Mouse (Mus musculus): ENCODE measurements around the gene Yaf2. TPM values are rescaled to one million over a fixed set of nuclear protein-coding genes. Genes with fewer than 3 reads are reported as not detected.
"Not testable (repeated sequence)": the region's sequence is repeated elsewhere in the genome, so short reads cannot be mapped to it uniquely, and the experiment has no call there.

Yaf2 gene
- total RNA-seq (2021), result 10 to 100 TPM; 89.2 to 94.4 TPM
- long read RNA-seq, transcript Yaf2-201 (4 exons, 1,676 nt), result major isoform, 108 of 200 reads
- long read RNA-seq, transcript Yaf2-202 (5 exons, 1,870 nt), result minor isoform, 78 of 200 reads
- long read RNA-seq, partial matches to known transcripts, result 11 of 200 reads
- long read RNA-seq, other reads (novel, unspliced or antisense), result 3 of 200 reads

- DNase-seq (ENCODE audit: low spot score in 2 of 2), result peak; percentile 77 to 88
Observed at GRCm38 (mm10) chr15:93336925-93337761, at the start of gene Yaf2. Gene Yaf2, minus strand, starts transcription at chr15:93336935.

GRCm38 (mm10) chr15:93381337-93381736 lies 44.6 kb upstream of the Yaf2 start:
- no peak for DNase-seq (ENCODE audit: low spot score in 2 of 2)

GRCm38 (mm10) chr15:93379177-93379576 lies 42.4 kb upstream of the Yaf2 start:
- no peak for DNase-seq (ENCODE audit: low spot score in 2 of 2)

- DNase-seq (ENCODE audit: low spot score in 2 of 2), result no peak
Observed at GRCm38 (mm10) chr15:93375696-93376095, 39.0 kb upstream of the Yaf2 start.

DNA sequence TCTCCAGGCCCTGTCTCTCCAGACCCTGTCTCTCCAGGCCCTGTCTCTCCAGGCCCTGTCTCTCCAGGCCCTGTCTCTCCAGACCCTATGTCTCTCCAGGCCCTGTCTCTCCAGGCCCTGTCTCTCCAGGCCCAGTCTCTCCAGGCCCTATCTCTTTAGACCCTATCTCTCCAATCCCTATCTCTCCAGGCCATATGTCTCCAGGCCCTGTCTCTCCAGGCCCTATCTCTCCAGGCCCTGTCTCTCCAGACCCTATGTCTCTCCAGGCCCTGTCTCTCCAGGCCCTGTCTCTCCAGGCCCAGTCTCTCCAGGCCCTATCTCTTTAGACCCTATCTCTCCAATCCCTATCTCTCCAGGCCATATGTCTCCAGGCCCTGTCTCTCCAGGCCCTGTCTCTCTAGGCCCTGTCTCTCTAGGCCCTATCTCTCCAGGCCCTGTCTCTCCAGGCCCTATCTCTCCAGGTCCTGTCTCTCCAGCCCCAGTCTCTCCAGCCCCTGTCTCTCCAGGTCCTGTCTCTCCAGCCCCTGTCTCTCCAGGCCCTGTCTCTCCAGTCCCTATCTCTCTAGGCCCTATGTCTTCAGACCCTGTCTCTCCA lies 35.9 kb upstream of the Yaf2 start:
- not testable (repeated sequence) for DNase-seq (ENCODE audit: low spot score in 2 of 2)

DNA sequence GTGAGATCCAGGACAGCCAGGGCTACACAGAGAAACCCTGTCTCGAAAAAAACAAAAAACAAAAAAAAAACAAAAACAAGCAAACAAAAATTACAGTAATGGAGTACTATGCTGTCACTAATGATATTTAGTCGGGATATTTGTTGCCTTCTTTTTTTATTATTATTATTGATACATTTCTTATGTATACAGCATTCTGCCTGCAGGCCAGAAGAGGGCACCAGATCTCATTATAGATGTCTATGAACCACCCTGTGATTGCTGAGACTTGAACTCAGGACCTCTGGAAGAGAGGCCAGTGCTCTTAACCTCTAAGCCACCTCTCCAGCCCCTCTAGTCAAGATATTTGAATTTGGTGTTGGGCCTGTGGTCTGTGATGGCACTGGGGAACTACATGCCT lies 35.1 kb upstream of the Yaf2 start:
- DNase-seq (ENCODE audit: low spot score in 2 of 2), result no peak

DNA sequence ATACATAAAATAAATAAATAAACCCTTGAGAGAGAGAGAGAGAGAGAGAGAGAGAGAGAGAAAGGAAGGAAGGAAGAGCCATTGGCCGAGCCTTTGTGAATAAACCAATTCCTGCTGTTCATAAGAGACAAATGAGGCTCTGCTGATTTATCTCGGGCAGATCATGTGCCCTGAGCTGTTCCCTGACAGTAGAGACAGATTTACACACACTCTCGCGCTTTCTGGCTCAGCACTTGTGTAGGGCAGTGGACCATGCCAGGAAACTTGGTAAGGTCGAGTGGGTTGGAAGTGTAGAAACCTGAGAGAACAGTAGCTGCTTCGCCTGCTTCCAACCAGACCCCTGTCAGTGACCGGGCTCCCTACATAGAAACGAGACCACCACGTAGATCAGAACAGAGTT lies 31.8 kb upstream of the Yaf2 start:
- no peak for DNase-seq (ENCODE audit: low spot score in 2 of 2)

- DNase-seq (ENCODE audit: low spot score in 2 of 2), result no peak
Observed at GRCm38 (mm10) chr15:93365561-93365960, 28.8 kb upstream of the Yaf2 start.

GRCm38 (mm10) chr15:93358346-93359095 lies 21.8 kb upstream of the Yaf2 start:
- no peak for DNase-seq (ENCODE audit: low spot score in 2 of 2)

- no peak for DNase-seq (ENCODE audit: low spot score in 2 of 2)
Observed at GRCm38 (mm10) chr15:93340630-93341379, 4.1 kb upstream of the Yaf2 start.

- no peak for DNase-seq (ENCODE audit: low spot score in 2 of 2)
Observed at GRCm38 (mm10) chr15:93336658-93336924, 144 bp downstream of the Yaf2 start.

DNA sequence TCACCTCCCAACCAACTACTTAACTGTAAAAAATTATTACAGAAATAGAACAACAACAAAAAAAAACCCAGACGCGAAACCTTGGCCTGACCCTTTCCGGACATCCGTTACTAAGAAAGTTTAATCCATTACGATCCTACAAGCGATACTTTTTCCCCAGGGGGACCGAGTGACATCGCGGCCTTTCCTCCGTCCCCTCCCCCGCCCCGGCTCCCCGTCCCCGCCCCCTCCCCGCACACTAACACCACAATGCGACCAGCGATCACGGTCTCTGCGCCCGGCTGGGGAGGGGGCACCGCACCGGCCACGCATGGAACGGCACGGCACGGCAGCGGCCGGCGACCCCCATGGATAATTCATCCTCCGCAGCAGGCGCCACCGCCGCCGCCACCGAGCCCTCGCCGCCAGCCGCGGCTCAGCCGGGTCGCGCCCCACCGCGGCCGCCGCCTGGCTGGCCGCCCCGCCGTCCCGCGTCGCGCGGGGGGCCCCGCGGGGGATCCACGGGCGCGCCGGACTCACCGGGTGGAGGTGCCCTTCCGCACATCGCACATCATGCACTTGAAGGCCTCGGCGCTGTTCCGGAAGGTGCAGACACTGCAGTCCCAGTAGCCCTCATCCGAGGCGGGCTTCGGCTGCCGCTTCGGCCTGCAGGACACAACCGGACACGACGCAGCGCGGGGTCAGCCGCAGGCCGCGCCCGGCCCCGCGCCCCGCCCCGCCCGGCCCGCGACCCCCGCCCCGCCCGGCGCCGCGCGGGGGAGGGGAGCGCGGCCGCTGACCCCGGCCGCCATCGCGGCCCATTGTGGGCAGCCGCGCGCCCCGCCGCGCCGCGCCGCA lies 696 bp downstream of the Yaf2 start:
- DNase-seq (ENCODE audit: low spot score in 2 of 2), result peak in 1 of 2 experiments; percentile 29

- DNase-seq (ENCODE audit: low spot score in 2 of 2), result no peak
Observed at GRCm38 (mm10) chr15:93331256-93331655, 5.5 kb downstream of the Yaf2 start.

- DNase-seq (ENCODE audit: low spot score in 2 of 2), result no peak
Observed at GRCm38 (mm10) chr15:93327235-93327634, 9.5 kb downstream of the Yaf2 start.

DNA sequence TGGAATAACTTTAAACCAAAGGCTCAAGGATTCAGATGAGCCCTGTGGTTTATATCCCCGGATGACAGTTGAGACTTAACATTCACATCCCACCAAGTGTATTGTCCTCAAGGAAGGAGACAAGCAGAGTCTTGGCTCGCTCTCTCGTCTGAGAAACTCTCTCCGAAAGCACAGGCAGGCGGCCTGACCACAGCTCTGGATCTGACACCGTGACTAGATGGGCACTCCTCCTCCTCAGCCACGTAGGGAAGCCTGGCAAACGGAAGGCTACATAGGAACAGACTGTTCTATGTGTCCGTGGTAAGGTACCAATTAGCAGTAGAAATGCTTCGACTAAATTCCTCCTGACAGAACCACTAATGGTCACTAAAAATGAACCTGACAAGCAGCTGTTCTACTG lies 10.1 kb downstream of the Yaf2 start:
- DNase-seq (ENCODE audit: low spot score in 2 of 2), result no peak

GRCm38 (mm10) chr15:93325360-93325759 lies 11.4 kb downstream of the Yaf2 start:
- DNase-seq (ENCODE audit: low spot score in 2 of 2), result no peak

- DNase-seq (ENCODE audit: low spot score in 2 of 2), result no peak
Observed at GRCm38 (mm10) chr15:93318781-93319180, 18.0 kb downstream of the Yaf2 start.

DNA sequence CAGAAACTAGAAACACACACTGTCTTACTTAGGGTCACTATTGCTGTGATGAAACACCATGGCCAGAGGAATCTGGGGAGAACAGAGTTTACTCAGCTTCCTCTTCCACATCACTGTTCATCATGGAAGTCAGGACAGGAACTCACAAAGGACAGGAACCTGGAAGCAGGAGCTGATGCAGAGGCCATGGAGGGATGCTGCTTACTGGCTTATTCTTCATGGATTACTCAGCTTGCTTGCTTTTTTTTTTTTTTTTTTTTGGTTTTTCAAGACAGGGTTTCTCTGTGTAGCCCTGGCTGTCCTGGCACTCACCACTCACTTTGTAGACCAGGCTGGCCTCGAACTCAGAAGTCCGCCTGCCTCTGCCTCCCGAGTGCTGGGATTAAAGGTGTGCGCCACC lies 26.4 kb downstream of the Yaf2 start:
- DNase-seq (ENCODE audit: low spot score in 2 of 2), result not testable (repeated sequence)

DNA sequence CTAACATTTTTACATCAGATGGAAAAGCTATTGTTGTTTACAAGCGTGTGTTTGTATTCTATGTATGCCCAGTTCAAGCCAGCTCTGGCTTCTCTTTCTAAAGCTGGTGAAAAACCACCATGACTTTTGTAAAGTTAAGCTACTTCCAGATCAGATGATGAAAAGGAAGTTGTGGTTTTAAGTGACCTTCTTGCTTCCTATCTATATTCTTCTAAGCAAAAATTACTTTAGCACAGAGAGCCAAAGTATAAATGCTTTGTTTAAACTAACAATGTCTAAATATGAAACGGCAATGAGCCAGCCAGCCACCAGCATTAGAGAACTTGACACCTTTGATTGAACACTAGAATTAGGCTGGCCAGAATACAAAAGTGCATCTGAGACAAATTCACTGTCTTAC lies 38.5 kb downstream of the Yaf2 start:
- no peak for DNase-seq (ENCODE audit: low spot score in 2 of 2)

DNA sequence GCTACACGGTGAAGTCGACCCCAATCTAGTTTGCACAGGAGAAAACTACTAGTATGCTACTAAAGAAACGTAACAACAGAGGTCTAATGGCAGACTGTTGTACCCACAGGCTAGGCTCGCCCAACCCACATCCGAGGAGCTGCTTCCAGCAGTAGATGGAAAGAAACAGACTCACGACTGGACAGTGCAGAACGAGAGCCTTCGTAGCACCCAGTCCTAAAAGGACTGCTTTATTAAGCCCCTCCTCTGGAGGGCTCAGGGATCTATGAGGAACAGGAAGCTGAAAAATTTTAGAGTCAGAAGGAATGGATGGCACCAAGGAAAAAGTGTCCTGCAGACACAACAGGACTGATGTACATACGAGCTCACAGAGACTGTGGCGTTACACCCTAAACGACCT lies 42.3 kb downstream of the Yaf2 start:
- no peak for DNase-seq (ENCODE audit: low spot score in 2 of 2)
